Mouse (Mus musculus): ENCODE measurements around the gene Catsper1.
"Not testable (repeated sequence)": the region's sequence is repeated elsewhere in the genome, so short reads cannot be mapped to it uniquely, and the experiment has no call there.

The Catsper1 gene

DNA sequence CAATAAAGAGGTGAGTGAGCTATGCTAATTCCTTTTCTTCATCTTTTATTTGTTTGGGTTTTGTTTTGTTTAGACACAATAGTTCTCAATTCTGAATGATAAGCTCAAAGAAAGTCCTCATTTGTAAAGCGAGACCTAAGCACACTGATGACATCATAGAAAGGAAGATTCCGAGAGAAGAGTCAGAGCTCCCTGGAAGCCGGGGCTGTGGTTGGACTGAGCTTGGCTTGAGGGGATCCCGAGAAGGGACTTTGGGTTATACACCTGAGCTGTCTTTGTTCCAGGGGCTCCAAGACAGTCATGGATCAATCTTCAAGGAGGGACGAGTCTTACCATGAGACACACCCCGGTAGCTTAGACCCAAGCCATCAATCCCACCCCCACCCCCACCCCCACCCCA is at the start of gene Catsper1:
Gene Catsper1, plus strand, starts transcription at position 301 of the 400 bp plus-strand sequence.
- DNase-seq (ENCODE audit: low spot score in 2 of 2) = no peak

DNA sequence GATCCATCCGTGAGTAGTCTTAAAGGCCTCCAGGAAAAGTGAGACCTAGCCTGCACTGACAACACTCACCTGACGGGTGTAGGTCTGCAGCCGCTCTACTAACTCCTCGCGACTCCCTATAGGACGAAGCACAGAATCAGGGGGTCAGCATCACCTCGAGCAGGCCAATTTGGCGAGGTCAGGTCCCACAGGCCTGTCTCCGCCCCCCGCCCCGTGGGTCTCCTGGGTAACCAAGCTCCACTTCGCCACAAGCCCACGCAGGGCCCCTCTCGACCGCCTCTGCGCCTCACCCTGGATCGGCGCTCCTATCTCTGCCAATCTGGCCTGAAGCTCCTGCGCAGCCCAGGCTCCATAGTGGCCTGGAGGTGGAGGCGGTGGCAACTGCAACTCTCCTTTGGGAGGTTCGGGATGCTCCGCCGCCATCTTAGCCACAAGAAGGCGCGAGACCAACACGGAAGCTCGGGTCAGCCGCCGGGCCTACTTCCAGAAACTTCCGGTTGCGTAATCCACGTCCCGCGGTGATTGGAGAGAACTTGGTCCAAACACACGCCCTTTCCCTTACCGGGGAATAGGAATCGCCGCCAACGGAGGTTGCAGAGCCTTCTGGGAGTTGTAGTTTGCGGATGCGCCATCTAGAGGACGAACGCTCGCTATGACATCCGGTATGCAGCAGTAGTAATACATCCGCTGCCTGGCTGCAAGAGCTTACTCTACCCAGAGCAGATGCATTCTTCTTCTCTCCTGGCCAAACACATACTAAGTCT is 40.4 kb upstream of the Catsper1 start, which contains the start of gene Sf3b2:
Gene Sf3b2, minus strand, starts transcription at position 484 of the 764 bp plus-strand sequence.
- DNase-seq (ENCODE audit: low spot score in 2 of 2) = peak; percentile 94 to 98

DNA sequence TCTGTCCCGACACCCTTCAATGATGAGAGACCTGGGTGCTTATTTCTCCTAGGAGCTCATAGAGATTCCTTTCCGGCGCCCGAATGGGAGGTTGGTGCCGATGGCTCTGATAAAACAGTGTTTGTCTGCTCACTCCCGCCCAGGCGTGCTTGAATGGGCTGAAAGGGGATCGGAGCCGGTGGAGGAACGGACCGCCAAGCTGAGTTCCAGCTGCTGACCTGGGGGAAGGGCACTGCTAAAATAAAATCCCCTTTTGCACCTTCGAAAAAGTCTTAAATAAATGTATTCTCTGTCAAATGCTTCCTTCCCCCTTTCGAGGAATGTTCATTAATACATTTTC is 39.8 kb upstream of the Catsper1 start:
- DNase-seq (ENCODE audit: low spot score in 2 of 2) = no peak

- peak; percentile 25 to 35 for DNase-seq (ENCODE audit: low spot score in 2 of 2)
These were observed 38.9 kb upstream of the Catsper1 start for GRCm38 (mm10) chr19:5296630-5297029.

DNA sequence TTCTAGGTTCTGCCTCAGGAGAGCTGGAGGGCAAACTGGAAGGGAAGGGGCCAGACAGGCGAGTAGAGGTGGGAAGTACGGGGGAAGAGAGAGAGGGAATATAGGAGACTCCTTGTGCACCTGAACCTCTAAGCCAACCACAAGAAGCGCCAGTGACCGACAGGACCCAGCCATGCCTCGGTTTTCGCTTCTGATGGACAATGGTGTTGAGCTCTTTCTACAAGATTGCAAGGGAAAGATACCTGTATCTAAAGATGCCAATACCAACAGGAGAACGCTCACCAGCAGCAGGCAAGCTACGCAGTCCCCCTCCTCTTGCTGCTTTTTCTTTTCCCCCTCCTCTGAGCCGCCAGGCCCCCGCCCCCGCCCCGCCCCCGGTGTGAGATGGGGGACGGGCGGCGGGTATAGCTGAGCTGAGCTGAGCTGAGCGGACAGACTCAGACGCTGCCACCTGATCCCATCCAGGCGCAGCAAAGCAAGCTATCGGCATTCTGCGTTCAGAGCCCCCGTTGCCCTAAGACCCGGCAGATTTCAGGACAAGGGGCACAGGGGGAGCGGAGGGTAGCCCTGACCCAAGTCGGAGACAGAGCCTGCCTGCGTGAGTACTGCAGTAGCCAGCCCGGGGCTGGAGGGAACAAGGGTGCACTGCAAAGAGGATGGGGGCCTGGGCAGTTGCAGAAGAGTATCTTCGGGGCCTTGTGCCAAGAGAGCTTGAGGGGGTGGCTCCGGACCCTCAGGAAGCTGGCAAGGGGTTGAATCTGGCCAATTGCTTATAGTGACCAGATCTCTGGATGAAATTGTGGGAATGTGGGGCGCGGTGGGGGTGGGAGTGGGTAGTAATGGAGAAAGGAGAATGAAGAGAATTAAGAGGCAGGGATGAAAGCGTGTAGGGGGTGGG is 37.4 kb upstream of the Catsper1 start, which contains the start of gene Gal3st3:
Gene Gal3st3, plus strand, starts transcription at position 429 of the 898 bp plus-strand sequence.
- no peak for DNase-seq (ENCODE audit: low spot score in 2 of 2)

GRCm38 (mm10) chr19:5300588-5300987 is 35.0 kb upstream of the Catsper1 start:
- DNase-seq (ENCODE audit: low spot score in 2 of 2) = no peak

DNA sequence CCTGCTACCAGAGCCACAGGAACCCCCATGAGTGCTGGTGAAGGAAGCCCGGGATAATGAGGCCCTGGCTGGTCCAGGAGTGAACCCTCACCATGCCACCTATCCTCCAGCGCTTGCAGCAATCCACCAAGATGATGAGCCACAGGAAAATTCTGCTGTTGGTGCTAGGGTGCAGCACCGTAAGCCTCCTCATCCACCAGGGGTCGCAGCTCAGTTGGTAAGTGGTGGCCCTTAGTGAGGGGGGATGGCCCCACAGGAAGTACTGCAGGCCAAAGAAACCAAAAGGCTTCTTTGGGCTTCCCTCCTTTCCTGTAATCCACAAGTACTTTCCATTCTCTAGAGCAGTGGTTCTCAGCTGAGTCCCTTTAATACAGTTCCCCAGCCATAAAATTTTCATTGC is 33.1 kb upstream of the Catsper1 start:
- DNase-seq (ENCODE audit: low spot score in 2 of 2) = no peak

DNA sequence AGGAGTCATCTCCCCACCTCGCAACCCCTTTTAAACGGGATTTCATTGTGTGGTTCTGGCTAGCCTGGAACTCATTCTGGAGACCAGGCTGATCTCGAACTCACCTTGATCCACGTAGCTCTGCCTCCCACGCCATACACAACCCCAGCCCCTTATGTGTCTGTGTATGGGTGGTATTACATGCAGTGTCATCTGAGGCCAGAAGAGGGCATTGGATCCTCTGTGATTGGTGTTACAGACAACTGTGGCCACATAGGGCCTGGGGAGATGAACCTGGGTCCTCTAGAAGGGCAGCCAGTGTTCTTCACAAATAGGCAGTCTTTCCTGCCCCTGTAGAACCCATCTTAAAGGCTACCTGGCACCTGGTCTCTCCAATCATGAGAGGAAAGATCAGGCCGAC is 29.3 kb upstream of the Catsper1 start:
- no peak for DNase-seq (ENCODE audit: low spot score in 2 of 2)

DNA sequence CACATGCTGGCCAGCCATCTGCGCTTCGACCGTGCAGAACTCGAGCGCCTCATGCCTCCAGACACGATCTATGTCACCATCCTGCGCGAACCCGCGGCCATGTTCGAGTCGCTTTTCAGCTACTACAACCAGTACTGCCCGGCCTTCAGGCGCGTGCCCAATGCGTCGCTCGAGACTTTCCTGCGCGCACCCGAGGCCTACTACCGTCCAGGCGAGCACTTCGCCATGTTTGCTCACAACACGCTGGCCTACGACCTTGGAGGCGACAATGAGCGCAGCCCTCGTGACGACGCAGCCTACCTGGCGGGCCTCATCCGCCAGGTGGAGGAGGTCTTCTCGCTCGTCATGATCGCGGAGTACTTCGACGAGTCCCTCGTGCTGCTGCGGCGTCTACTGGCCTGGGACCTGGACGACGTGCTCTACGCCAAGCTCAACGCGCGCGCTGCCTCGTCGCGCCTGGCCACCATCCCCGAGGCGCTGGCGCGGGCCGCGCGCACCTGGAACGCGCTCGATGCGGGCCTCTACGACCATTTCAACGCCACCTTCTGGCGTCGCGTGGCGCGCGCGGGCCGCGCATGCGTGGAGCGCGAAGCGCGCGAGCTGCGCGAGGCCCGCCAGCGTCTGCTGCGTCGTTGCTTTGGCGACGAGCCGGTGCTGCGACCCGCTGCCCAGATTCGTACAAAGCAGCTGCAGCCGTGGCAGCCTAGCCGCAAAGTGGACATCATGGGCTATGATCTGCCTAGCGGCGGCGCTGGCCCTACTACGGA is 28.4 kb upstream of the Catsper1 start:
- DNase-seq (ENCODE audit: low spot score in 2 of 2) = no peak

DNA sequence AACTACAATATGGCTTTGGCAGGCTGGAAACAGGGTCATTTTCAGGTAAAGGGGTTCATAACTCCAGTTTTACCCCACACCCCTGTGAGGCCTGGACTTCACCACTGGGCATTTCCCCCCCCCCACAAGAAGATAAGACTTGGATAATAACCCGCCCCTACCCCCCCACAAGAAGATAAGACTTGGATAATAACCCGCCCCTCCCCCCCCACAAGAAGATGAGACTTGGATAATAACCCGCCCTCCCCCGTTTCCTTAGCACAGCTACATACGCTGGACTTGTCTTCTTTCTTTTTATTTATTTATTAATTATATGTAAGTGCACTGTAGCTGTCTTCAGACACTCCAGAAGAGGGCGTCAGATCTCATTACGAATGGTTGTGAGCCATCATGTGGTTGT is 26.5 kb upstream of the Catsper1 start:
- DNase-seq (ENCODE audit: low spot score in 2 of 2) = no peak

DNA sequence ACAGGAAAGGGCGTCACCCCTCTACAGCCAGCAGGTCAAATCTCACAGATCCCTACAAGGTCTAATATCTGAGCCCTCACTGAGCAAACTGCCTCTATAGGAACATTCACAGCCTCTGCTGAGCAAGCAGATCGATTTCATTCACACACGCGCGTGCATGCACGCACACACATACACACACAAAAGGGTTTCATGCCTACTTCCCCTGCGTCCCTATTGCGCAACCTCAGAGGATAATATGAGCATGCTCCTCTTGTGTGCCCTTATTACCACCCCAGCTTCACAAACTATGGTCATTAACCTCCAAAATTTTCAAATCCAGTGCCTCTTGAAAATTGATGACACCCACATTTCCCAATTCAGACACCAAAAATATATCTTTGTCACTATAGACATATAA is 22.4 kb upstream of the Catsper1 start:
- no peak for DNase-seq (ENCODE audit: low spot score in 2 of 2)

DNA sequence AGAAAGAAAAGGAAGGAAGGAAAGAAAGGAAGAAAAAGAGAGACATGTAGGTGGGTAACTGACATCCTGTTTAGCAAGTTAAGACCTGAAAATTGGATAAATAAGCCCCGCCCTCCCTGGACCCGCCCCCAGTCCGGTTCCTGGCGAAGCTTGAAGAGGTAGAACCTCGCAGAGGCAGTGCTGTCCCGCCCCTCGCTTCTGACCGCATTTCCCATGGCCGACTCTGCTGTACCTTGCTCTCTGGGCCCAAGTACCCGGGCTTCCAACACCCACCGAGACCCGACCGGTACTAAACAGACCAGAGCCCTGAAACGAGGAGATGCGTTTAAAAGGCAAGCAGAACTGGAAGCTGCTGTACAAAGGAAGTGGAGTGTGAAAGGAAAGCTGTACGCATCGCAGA is 11.7 kb upstream of the Catsper1 start:
- no peak for DNase-seq (ENCODE audit: low spot score in 2 of 2)

DNA sequence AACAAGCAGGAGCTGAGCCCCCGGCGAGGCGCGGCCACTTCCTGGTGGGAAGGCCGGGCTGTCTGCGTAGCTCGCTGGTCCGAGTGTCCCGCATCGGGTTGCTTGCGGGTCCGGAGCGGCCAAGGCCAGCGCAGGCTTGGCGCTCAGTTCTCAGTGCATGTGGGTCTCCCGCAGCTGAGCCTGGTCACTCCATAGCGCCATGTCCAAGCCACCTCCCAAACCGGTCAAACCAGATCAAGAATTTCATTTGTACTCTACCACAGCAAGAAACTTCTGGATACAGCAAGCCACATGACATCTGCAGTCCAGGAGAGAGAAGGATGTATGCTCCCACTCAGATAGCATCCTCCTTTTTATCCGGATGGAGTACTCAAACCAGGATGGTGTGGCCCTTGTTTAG is 7.6 kb upstream of the Catsper1 start:
- DNase-seq (ENCODE audit: low spot score in 2 of 2) = no peak

- DNase-seq (ENCODE audit: low spot score in 2 of 2) = no peak
These were observed 800 bp upstream of the Catsper1 start for GRCm38 (mm10) chr19:5334741-5335140.

DNA sequence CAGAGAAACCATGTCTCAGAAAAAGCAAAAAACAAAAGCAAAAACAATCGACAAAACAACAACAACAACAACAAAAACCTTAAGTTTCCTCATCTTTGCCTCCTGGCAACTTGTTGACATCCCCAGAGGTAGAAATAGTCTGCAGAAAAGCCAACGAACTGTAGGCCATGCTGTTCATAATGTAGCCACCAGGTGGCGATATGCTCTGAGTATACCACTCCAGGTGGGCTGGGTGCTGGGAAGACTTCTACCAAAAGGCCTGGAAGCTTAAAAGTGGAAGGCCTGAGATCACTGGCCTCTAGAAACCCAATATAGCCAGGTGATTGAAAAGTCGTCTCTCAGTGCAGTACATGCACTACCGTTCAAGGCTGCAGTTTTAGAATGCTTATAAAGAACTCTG is 2.4 kb downstream of the Catsper1 start:
- peak; percentile 61 to 69 for DNase-seq (ENCODE audit: low spot score in 2 of 2)

DNA sequence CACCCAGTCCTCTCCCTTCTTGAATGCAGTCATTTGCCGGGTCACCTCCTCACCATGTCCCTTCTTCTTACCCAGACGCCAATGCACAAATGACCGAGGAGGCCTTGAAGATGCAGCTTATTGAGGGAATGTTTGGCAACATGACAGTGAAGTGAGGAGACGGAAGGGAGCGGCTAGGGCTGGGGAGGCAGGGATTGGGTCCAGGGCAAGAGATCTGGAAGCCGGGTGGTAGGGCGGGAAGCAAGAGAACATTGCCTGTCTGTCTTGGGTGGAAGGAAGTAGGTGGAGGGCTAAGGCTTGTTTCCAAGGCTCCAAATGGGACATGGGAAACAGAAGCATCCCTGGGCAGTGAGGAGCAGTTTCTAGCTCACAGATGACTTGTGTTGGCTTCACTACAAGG is 5.8 kb downstream of the Catsper1 start:
- DNase-seq (ENCODE audit: low spot score in 2 of 2) = no peak

- no peak for DNase-seq (ENCODE audit: low spot score in 2 of 2)
These were observed 10.0 kb downstream of the Catsper1 start for GRCm38 (mm10) chr19:5345297-5346131.

DNA sequence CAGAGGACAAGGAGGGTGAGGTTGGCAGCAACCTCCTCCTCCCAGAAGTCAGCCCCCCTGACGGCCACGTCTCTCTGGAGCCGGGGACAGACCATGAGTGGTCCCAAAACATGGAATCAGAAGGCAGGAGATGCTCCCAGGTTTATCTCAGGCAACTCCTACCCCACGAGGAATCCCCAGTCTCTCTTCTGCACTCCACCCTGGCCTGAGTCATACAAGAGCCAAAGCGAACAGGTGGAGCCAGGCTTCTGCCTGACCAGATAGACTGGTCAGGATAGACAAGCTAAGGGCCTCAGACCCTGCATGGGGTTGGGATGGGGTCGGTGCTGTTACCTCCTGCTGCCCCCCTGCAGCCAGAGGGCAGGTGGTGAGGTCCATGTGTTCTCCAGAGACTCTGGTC is 12.5 kb downstream of the Catsper1 start:
- DNase-seq (ENCODE audit: low spot score in 2 of 2) = no peak

DNA sequence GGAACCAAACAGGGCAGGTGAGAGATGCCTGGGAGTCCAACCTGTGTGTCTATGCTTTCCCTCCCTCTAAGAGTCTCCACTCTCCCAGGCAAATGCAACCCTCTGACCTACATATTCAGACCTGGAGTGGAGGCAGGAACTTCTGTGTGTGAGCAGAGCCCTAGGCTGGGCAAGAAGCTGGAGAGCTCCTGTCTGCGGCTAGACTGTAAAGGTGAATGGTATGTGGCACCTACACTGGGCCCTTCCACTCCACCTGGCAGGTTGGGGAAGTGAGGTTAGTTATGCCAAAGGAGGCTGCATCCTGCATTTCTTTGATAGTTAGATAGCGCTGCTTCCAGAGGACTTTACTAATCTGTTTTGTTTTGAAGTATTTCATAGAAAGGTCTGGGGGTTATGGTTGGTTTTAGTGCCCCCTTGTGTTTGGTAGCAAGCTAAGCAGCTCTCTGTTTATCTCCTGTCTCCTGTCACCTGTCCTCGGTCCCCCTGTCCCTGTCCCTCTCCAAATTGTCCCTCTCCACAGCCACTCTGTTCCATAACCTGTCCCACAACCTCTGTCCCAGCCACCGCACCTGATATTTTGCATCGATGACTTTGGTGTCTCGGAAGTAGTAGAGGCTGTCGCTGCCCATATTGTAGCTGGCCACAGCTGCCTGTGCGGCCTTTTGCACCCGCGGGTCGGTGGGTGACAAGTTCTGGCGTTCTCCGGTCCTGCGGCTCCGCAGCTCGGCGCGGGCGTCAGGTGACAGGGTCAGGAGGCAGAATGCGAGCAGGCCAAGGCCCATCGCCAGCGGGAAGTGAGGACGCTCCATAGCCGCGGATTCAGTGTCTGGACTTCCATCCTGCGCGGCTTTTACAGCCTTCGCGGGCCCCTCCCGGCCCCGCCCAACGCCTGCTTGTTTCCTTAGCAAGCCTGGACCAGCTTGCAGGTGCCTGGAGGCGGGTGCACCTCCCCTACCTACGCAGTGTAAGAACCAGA is 13.3 kb downstream of the Catsper1 start:
- peak; percentile 6 to 15 for DNase-seq (ENCODE audit: low spot score in 2 of 2)

DNA sequence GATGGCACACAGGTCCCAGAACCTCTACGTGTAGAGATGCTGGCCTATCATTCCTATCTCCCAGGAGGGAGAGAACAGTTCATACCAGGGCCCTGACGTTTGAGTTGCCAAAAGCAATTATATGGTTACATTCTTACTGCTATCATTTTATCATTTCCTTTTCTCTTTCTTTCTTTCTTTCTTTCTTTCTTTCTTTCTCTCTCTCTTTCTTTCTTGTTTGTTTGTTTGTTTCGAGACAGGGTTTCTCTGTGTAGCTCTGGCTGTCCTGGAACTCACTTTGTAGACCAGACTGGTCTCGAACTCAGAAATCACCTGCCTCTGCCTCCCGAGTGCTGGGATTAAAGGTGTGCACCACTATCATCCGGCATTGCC is 13.9 kb downstream of the Catsper1 start, which contains the start of gene Cst6:
Gene Cst6, minus strand, starts transcription at position 73 of the 372 bp plus-strand sequence.
- DNase-seq (ENCODE audit: low spot score in 2 of 2) = not testable (repeated sequence)

Data from frontal cortex, postnatal 25 days (tissue).